Mouse (Mus musculus) thymus, postnatal 0 days (tissue): Measurements from ENCODE around the gene Gm5797. TPM values are rescaled to one million over a fixed set of nuclear protein-coding genes. Genes with fewer than 3 reads are reported as not detected.
A peak's percentile ranks its signal among the peaks of the same experiment; 100 is the strongest.
"Not testable (repeated sequence)": the region's sequence is repeated elsewhere in the genome, so short reads cannot be mapped to it uniquely, and the experiment has no call there.

Experiments used
- DNase-seq: peaks from one replicate; pipeline ENCODE4 v3.0.0-alpha.2; 2015; ENCODE audit warnings: low spot score
- polyA plus RNA-seq: library from polyadenylated mRNA; unstranded; fragments of >200 nt; fragmentation: Nextera tagmentation; extraction: Ambion mirVana; gene quantifications from 2 replicates; pipeline ENCODE4 v1.2.1, GENCODE M21; 2015

The Gm5797 gene
- 0.29 TPM in 1 of 2 replicates, not detected in the other for polyA plus RNA-seq

GRCm38 (mm10) chr14:7332295-7332694 is at the start of gene Gm5797:
Gene Gm5797, minus strand, starts transcription at chr14:7332395.
- not testable (repeated sequence) for DNase-seq

GRCm38 (mm10) chr14:7365034-7365433 is 32.8 kb upstream of the Gm5797 start, which contains the start of gene Gm8374:
Gene Gm8374, minus strand, starts transcription at chr14:7365134.
- not testable (repeated sequence) for DNase-seq

GRCm38 (mm10) chr14:7315093-7315492 is 17.1 kb downstream of the Gm5797 start:
- peak; percentile 24 for DNase-seq

- DNase-seq: not testable (repeated sequence)
These were observed 17.5 kb downstream of the Gm5797 start, which contains the start of gene Gm3739 for GRCm38 (mm10) chr14:7314661-7315060. Gene Gm3739, minus strand, starts transcription at chr14:7315049.

Other genes starting within 250 kb of the Gm5797 start
- 0.62 and 0.71 TPM in 2 replicates for gene Gm3696, start 231.8 kb downstream of the Gm5797 start, polyA plus RNA-seq
- gene Gm6676, start 207.0 kb downstream of the Gm5797 start, polyA plus RNA-seq: not detected in 2 replicates
- gene Gm3512, start 157.9 kb downstream of the Gm5797 start, polyA plus RNA-seq: 1.1 and 1.3 TPM in 2 replicates
- gene Gm16434, start 137.9 kb downstream of the Gm5797 start, polyA plus RNA-seq: not detected in 2 replicates
- gene Gm3727, start 67.7 kb downstream of the Gm5797 start, polyA plus RNA-seq: not detected in 2 replicates
- 0.52 and 0.60 TPM in 2 replicates for gene Gm3739, start 17.3 kb downstream of the Gm5797 start, polyA plus RNA-seq
- not detected in 2 replicates for gene Gm8374, start 32.7 kb upstream of the Gm5797 start, polyA plus RNA-seq
- gene Gm3755, start 118.5 kb upstream of the Gm5797 start, polyA plus RNA-seq: not detected in 2 replicates
- gene Gm3752, start 151.4 kb upstream of the Gm5797 start, polyA plus RNA-seq: 0.10 and 0.32 TPM in 2 replicates
- not detected in 2 replicates for gene Gm3558, start 236.2 kb upstream of the Gm5797 start, polyA plus RNA-seq